Mouse (Mus musculus) embryonic facial prominence, embryonic 12.5 days (tissue): ENCODE data around the gene Asic1. TPM values are rescaled to one million over a fixed set of nuclear protein-coding genes. Genes with fewer than 3 reads are reported as not detected.
"Not testable (repeated sequence)": the region's sequence is repeated elsewhere in the genome, so short reads cannot be mapped to it uniquely, and the experiment has no call there.

Experiments
- ATAC-seq: fragments of 200-750 bp; cut with Nextera tagmentation; 2 replicates; pipeline ENCODE4 v1.8.0; 2017; ENCODE audit not compliant: insufficient number of reproducible peaks, insufficient read depth, low FRiP score, low TSS enrichment
- H3K27ac ChIP-seq: fragments of 300-500 bp; sonication (generic); 2 replicates; pipeline ENCODE4 v1.5.1; 2016; ENCODE audit warnings: mild to moderate bottlenecking
- H3K27me3 ChIP-seq: fragments of 300-500 bp; sonication (generic); 2 replicates; pipeline ENCODE4 v1.6.1; 2016; ENCODE audit warnings: mild to moderate bottlenecking, moderate library complexity
- H3K36me3 ChIP-seq: fragments of 300-500 bp; sonication (generic); 2 replicates; pipeline ENCODE4 v1.6.1; 2016; ENCODE audit warnings: mild to moderate bottlenecking
- H3K4me1 ChIP-seq: fragments of 300-500 bp; sonication (generic); 2 replicates; pipeline ENCODE4 v1.6.1; 2016
- H3K4me2 ChIP-seq: fragments of 300-500 bp; sonication (generic); replicated peaks from 2 replicates; pipeline ENCODE4 v1.6.1; 2016; ENCODE audit warnings: mild to moderate bottlenecking, moderate library complexity
- H3K4me3 ChIP-seq: fragments of 300-500 bp; sonication (generic); 2 replicates; pipeline ENCODE4 v1.5.1; 2016; ENCODE audit warnings: mild to moderate bottlenecking
- H3K9ac ChIP-seq: fragments of 300-500 bp; sonication (generic); 2 replicates; pipeline ENCODE4 v1.6.1; 2016; ENCODE audit warnings: mild to moderate bottlenecking, moderate library complexity
- H3K9me3 ChIP-seq: fragments of 300-500 bp; sonication (generic); 2 replicates; pipeline ENCODE4 v1.6.1; 2016; ENCODE audit warnings: mild to moderate bottlenecking, moderate library complexity
- WGBS: fragments of 180-500 bp; shearing (Covaris S2); methylation state at CpG from one replicate; pipeline ENCODE4 v1.1.7; 2016; 5-methylcytosine and 5-hydroxymethylcytosine counted together
- polyA plus RNA-seq: library from polyadenylated mRNA; unstranded; fragments of >200 nt; fragmentation: Nextera tagmentation; extraction: Ambion mirVana; gene quantifications from 2 replicates; pipeline ENCODE4 v1.2.1, GENCODE M21; 2016

The Asic1 gene
- polyA plus RNA-seq, 1 experiment from 2014 or later = 6.2 TPM

GRCm38 (mm10) chr15:99684156-99684555 lies 14.0 kb downstream of the Asic1 start:
- peaks cover 3% of the 10 kb centered on the region; the same call in 1 of the 2 replicates for H3K27me3 ChIP-seq
- 90% methylated on average over 5 of the region's 5 CpGs for WGBS
- H3K36me3 ChIP-seq = no peaks in the 10 kb centered on the region
- no peaks in the 10 kb centered on the region for H3K9me3 ChIP-seq
- H3K9ac ChIP-seq = no peak overlapping the region
- no peak overlapping the region for H3K4me2 ChIP-seq
- no peak for ATAC-seq
- H3K4me1 ChIP-seq = no peaks in the 10 kb centered on the region
- no peak overlapping the region for H3K27ac ChIP-seq
- no peak overlapping the region for H3K4me3 ChIP-seq

GRCm38 (mm10) chr15:99688712-99689111 lies 18.5 kb downstream of the Asic1 start:
- Histone ChIP-seq H3K36me3 (no peaks in the 10 kb centered on the region), H3K4me2 (no peak overlapping the region), H3K27ac (no peak overlapping the region), H3K4me1 (peaks cover 6% of the 10 kb centered on the region; the same call in 1 of the 2 replicates), H3K9me3 (no peaks in the 10 kb centered on the region), H3K27me3 (peaks cover 11% of the 10 kb centered on the region; the same call in 1 of the 2 replicates), H3K4me3 (no peak overlapping the region), H3K9ac (no peak overlapping the region)
- no peak for ATAC-seq
- WGBS = 3% methylated on average over 4 of the region's 4 CpGs

- Histone ChIP-seq H3K4me1 (peaks cover 6% of the 10 kb centered on the region; the same call in 1 of the 2 replicates), H3K9me3 (no peaks in the 10 kb centered on the region), H3K9ac (no peak overlapping the region), H3K36me3 (no peaks in the 10 kb centered on the region), H3K4me3 (no peak overlapping the region), H3K27me3 (peaks cover 11% of the 10 kb centered on the region; the same call in 1 of the 2 replicates), H3K27ac (no peak overlapping the region), H3K4me2 (no peak overlapping the region)
- WGBS = 14% methylated on average over 4 of the region's 4 CpGs
- ATAC-seq = no peak
Observed at GRCm38 (mm10) chr15:99690924-99691323, 20.8 kb downstream of the Asic1 start.

GRCm38 (mm10) chr15:99691976-99692375 lies 21.8 kb downstream of the Asic1 start:
- no peak overlapping the region for H3K9ac ChIP-seq

GRCm38 (mm10) chr15:99697309-99697708 lies 27.1 kb downstream of the Asic1 start:
- Histone ChIP-seq H3K36me3 (no peaks in the 10 kb centered on the region), H3K4me3 (no peak overlapping the region), H3K4me2 (no peak overlapping the region), H3K27me3 (0 out of 2 replicates have a peak, but pooled peaks cover 10% of the 10 kb centered on the region), H3K9ac (no peak overlapping the region), H3K4me1 (no peaks in the 10 kb centered on the region), H3K27ac (no peak overlapping the region), H3K9me3 (no peaks in the 10 kb centered on the region)
- ATAC-seq = no peak
- WGBS = 20% methylated on average over 2 of the region's 2 CpGs

More at GRCm38 (mm10) chr15:99691976-99692375, 21.8 kb downstream of the Asic1 start:
- peaks cover 6% of the 10 kb centered on the region; the same call in 1 of the 2 replicates for H3K4me1 ChIP-seq
- H3K27ac ChIP-seq = no peak overlapping the region
- H3K9me3 ChIP-seq = no peaks in the 10 kb centered on the region
- no peak overlapping the region for H3K4me3 ChIP-seq
- no peak for ATAC-seq
- no peak overlapping the region for H3K4me2 ChIP-seq
- no peaks in the 10 kb centered on the region for H3K36me3 ChIP-seq
- 60% methylated on average over 9 of the region's 9 CpGs for WGBS
- peaks cover 16% of the 10 kb centered on the region; the same call in 1 of the 2 replicates for H3K27me3 ChIP-seq

GRCm38 (mm10) chr15:99698533-99699085 lies 28.4 kb downstream of the Asic1 start:
- H3K4me1 ChIP-seq = peaks cover 9% of the 10 kb centered on the region
- H3K4me3 ChIP-seq = no peak overlapping the region
- 34% methylated on average over 20 of the region's 20 CpGs for WGBS
- no peak for ATAC-seq
- 0 out of 2 replicates have a peak, but pooled peaks cover 5% of the 10 kb centered on the region for H3K27me3 ChIP-seq
- no peaks in the 10 kb centered on the region for H3K9me3 ChIP-seq
- H3K4me2 ChIP-seq = 0 out of 2 replicates have a peak overlapping the region, but pooled peaks have one; percentile 3
- H3K36me3 ChIP-seq = peaks cover 5% of the 10 kb centered on the region; the same call in 1 of the 2 replicates
- no peak overlapping the region for H3K27ac ChIP-seq
- H3K9ac ChIP-seq = no peak overlapping the region

GRCm38 (mm10) chr15:99699715-99700114 lies 29.5 kb downstream of the Asic1 start:
- Histone ChIP-seq H3K9me3 (no peaks in the 10 kb centered on the region), H3K4me2 (no peak overlapping the region), H3K4me3 (no peak overlapping the region), H3K27ac (no peak overlapping the region), H3K36me3 (peaks cover 16% of the 10 kb centered on the region), H3K27me3 (0 out of 2 replicates have a peak, but pooled peaks cover 5% of the 10 kb centered on the region), H3K9ac (no peak overlapping the region), H3K4me1 (peaks cover 20% of the 10 kb centered on the region)
- WGBS = 82% methylated on average over 10 of the region's 10 CpGs
- ATAC-seq = no peak

GRCm38 (mm10) chr15:99700219-99701106 lies 30.3 kb downstream of the Asic1 start:
- no peak overlapping the region for H3K9ac ChIP-seq
- no peaks in the 10 kb centered on the region for H3K9me3 ChIP-seq
- no peak for ATAC-seq
- no peak overlapping the region for H3K27ac ChIP-seq
- peaks cover 20% of the 10 kb centered on the region for H3K36me3 ChIP-seq
- H3K4me1 ChIP-seq = peaks cover 24% of the 10 kb centered on the region
- 87% methylated on average over 18 of the region's 18 CpGs for WGBS
- H3K4me2 ChIP-seq = no peak overlapping the region
- H3K27me3 ChIP-seq = 0 out of 2 replicates have a peak, but pooled peaks cover 5% of the 10 kb centered on the region
- H3K4me3 ChIP-seq = no peak overlapping the region

- not testable (repeated sequence) for ATAC-seq, H3K27me3 ChIP-seq, H3K9me3 ChIP-seq
- Histone ChIP-seq H3K4me2 (peak overlapping the region; percentile 84), H3K27ac (peak overlapping the region; percentile 94; the same call in 1 of the 2 replicates), H3K4me3 (peak overlapping the region; percentile 77), H3K36me3 (peaks cover 28% of the 10 kb centered on the region), H3K9ac (peak overlapping the region; percentile 86; the same call in 1 of the 2 replicates), H3K4me1 (peaks cover 24% of the 10 kb centered on the region)
- 45% methylated on average over 16 of the region's 16 CpGs for WGBS
Observed at GRCm38 (mm10) chr15:99701640-99701998, 31.5 kb downstream of the Asic1 start.

- peaks cover 24% of the 10 kb centered on the region for H3K4me1 ChIP-seq
- H3K9ac ChIP-seq = peak within 1 kb of the TSS; percentile 86
- peak within 1 kb of the TSS; percentile 84 for H3K4me2 ChIP-seq
- peak; percentile 95 for ATAC-seq
- H3K4me3 ChIP-seq = peak within 1 kb of the TSS; percentile 77
- no peaks in the 10 kb centered on the region for H3K9me3 ChIP-seq
- under 1% methylated on average over 70 of the region's 71 CpGs for WGBS
- H3K27me3 ChIP-seq = no peaks in the 10 kb centered on the region
- peak within 1 kb of the TSS; percentile 94 for H3K27ac ChIP-seq
- H3K36me3 ChIP-seq = peaks cover 33% of the 10 kb centered on the region
Observed at GRCm38 (mm10) chr15:99701999-99702900, 32.1 kb downstream of the Asic1 start, which contains the start of gene Smarcd1. Smarcd1 (plus strand) TSS chr15:99702129.

- Histone ChIP-seq H3K4me3 (peak overlapping the region; percentile 77), H3K9ac (peak overlapping the region; percentile 86), H3K4me2 (peak overlapping the region; percentile 84), H3K27ac (peak overlapping the region; percentile 94), H3K9me3 (no peaks in the 10 kb centered on the region), H3K36me3 (peaks cover 41% of the 10 kb centered on the region), H3K4me1 (peaks cover 24% of the 10 kb centered on the region), H3K27me3 (no peaks in the 10 kb centered on the region)
- 51% methylated on average over 9 of the region's 9 CpGs for WGBS
- ATAC-seq = no peak
Observed at GRCm38 (mm10) chr15:99703104-99703503, 32.9 kb downstream of the Asic1 start.
